Comparison of ENCODE assay signal across 27 mouse cellular contexts in the genomic region with DNA sequence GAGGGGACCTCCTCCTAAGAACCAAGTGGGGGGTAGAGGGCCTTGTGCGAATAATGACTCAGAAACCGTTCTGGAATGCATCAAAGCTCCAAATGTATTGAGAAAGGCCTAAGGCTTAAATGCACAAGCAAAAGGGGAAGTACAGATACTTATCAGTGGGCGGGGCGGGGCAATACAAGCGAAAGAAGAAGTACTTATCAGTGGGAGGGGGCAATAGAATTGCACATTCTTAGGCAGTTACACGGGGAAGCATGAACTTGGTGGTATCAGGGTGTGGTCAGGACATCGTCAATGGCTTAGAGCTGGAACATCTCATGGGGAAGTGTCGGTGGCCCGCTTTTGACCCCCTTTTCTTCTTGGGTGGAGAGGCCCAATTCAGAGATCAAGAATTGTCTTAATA.
"Had no signal": no experiment of that assay in that cellular context is flagged by ENCODE, and none has a peak within 500 bp of the region (broad histone marks: within the 10 kb centered on the region; RNA-seq: fewer than 3 reads in every experiment).

No protein-coding gene starts in this region.

- H3K9me3 ChIP-seq: heart, embryonic 13.5 days; heart, embryonic 15.5 days; hindbrain, embryonic 13.5 days; hindbrain, embryonic 15.5 days; kidney, embryonic 15.5 days; limb, embryonic 13.5 days; limb, embryonic 15.5 days; liver, embryonic 13.5 days; liver, embryonic 15.5 days had no signal

- H3K4me3 ChIP-seq: gastrocnemius, adult 2 months; heart, adult 2 months; heart, embryonic 13.5 days; heart, embryonic 15.5 days; hindbrain, embryonic 13.5 days; hindbrain, embryonic 15.5 days; kidney, embryonic 15.5 days; limb, embryonic 13.5 days; limb, embryonic 15.5 days; liver, embryonic 13.5 days; liver, embryonic 15.5 days had no signal

- ATAC-seq: hindbrain, postnatal 0 days; intestine, embryonic 16.5 days had no signal

- H3K27me3 ChIP-seq: heart, embryonic 13.5 days; heart, embryonic 15.5 days; hindbrain, embryonic 13.5 days; hindbrain, embryonic 15.5 days; kidney, embryonic 15.5 days; limb, embryonic 13.5 days; limb, embryonic 15.5 days; liver, embryonic 13.5 days; liver, embryonic 15.5 days had no signal

- H3K36me3 ChIP-seq: heart, embryonic 13.5 days; heart, embryonic 15.5 days; hindbrain, embryonic 13.5 days; hindbrain, embryonic 15.5 days; kidney, embryonic 15.5 days; limb, embryonic 13.5 days; limb, embryonic 15.5 days; liver, embryonic 13.5 days; liver, embryonic 15.5 days had no signal

- H3K9ac ChIP-seq: heart, embryonic 13.5 days; heart, embryonic 15.5 days; hindbrain, embryonic 13.5 days; hindbrain, embryonic 15.5 days; kidney, embryonic 15.5 days; limb, embryonic 13.5 days; limb, embryonic 15.5 days; liver, embryonic 13.5 days; liver, embryonic 15.5 days had no signal

- H3K4me1 ChIP-seq: heart, embryonic 13.5 days; heart, embryonic 15.5 days; hindbrain, embryonic 13.5 days; hindbrain, embryonic 15.5 days; kidney, embryonic 15.5 days; limb, embryonic 13.5 days; limb, embryonic 15.5 days; liver, embryonic 13.5 days; liver, embryonic 15.5 days had no signal

- DNase-seq: gastrocnemius, adult 2 months; gastrocnemius, postnatal 14 days; gastrocnemius, postnatal 36 days; heart, adult 11 months; heart, adult 2 months; heart, postnatal 14 days; heart, postnatal 36 days; kidney, adult 11 months; kidney, adult 2 months; kidney, postnatal 14 days; kidney, postnatal 36 days; layer of hippocampus, adult 9-11 months; layer of hippocampus, postnatal 36 days; left cerebral cortex, postnatal 4 days; liver, embryonic 13.5 days had no signal

- H3K4me2 ChIP-seq: heart, embryonic 11.5 days; heart, embryonic 13.5 days; heart, embryonic 15.5 days; hindbrain, embryonic 13.5 days; hindbrain, embryonic 15.5 days; kidney, embryonic 15.5 days; limb, embryonic 13.5 days; limb, embryonic 15.5 days; liver, embryonic 13.5 days; liver, embryonic 15.5 days had no signal

- H3K27ac ChIP-seq: gastrocnemius, adult 2 months; heart, adult 2 months; heart, embryonic 13.5 days; heart, embryonic 15.5 days; hindbrain, embryonic 13.5 days; hindbrain, embryonic 15.5 days; hindbrain, postnatal 0 days; kidney, embryonic 15.5 days; kidney, postnatal 0 days; limb, embryonic 13.5 days; limb, embryonic 15.5 days; liver, embryonic 13.5 days; liver, embryonic 15.5 days had no signal
